Mouse (Mus musculus) forebrain, embryonic 11.5 days (tissue): ENCODE measurements at regions not wholly inside any gene's neighbourhood (a gene's known extent, or its start where the extent isn't known, plus 50 kb on each side); places are given as distances from the start of the nearest gene placed in this dataset.

Source experiments
- ATAC-seq: fragments of 200-750 bp; cut with Nextera tagmentation; replicated peaks from 2 replicates; pipeline ENCODE4 v1.8.0; 2017; ENCODE audit warnings: moderate TSS enrichment; ENCODE audit not compliant: low FRiP score
- DNase-seq: peaks from one replicate; pipeline ENCODE4 v3.0.0-alpha.2; 2017; ENCODE audit warnings: low spot score
- H3K27ac ChIP-seq: fragments of 300-500 bp; sonication (generic); 2 replicates; pipeline ENCODE4 v1.5.1; 2014; ENCODE audit warnings: low read depth, low read length
- H3K27me3 ChIP-seq: fragments of 300-500 bp; sonication (generic); 2 replicates; pipeline ENCODE4 v1.6.1; 2014; ENCODE audit warnings: mild to moderate bottlenecking, low read length, mixed read lengths; ENCODE audit not compliant: control insufficient read depth, insufficient read depth
- H3K36me3 ChIP-seq: fragments of 300-500 bp; sonication (generic); 2 replicates; pipeline ENCODE4 v1.6.1; 2014; ENCODE audit warnings: mild to moderate bottlenecking, low read length, moderate library complexity, mixed read lengths; ENCODE audit not compliant: control insufficient read depth, insufficient read depth
- H3K4me1 ChIP-seq: fragments of 300-500 bp; sonication (generic); replicated peaks from 2 replicates; pipeline ENCODE4 v1.6.1; 2014; ENCODE audit warnings: low read length, mixed read lengths; ENCODE audit not compliant: control insufficient read depth, insufficient read depth
- H3K4me2 ChIP-seq: fragments of 300-500 bp; sonication (generic); 2 replicates; pipeline ENCODE4 v1.6.1; 2014; ENCODE audit warnings: low read depth, mild to moderate bottlenecking, low read length, moderate library complexity, mixed read lengths; ENCODE audit not compliant: severe bottlenecking
- H3K4me3 ChIP-seq: fragments of 300-500 bp; sonication (generic); 2 replicates; pipeline ENCODE4 v1.5.1; 2014; ENCODE audit warnings: low read depth, low read length
- H3K9ac ChIP-seq: fragments of 300-500 bp; sonication (generic); 2 replicates; pipeline ENCODE4 v1.6.1; 2014; ENCODE audit warnings: low read length
- H3K9me3 ChIP-seq: fragments of 300-500 bp; sonication (generic); 2 replicates; pipeline ENCODE4 v1.6.1; 2016; ENCODE audit warnings: low read length, mixed read lengths; ENCODE audit not compliant: control insufficient read depth
- WGBS: fragments of 180-500 bp; shearing (Covaris S2); extraction: QIAGEN DNeasy Blood & Tissue Kit; methylation state at CpG from one replicate; pipeline ENCODE4 v1.1.7; 2014; 5-methylcytosine and 5-hydroxymethylcytosine counted together

DNA sequence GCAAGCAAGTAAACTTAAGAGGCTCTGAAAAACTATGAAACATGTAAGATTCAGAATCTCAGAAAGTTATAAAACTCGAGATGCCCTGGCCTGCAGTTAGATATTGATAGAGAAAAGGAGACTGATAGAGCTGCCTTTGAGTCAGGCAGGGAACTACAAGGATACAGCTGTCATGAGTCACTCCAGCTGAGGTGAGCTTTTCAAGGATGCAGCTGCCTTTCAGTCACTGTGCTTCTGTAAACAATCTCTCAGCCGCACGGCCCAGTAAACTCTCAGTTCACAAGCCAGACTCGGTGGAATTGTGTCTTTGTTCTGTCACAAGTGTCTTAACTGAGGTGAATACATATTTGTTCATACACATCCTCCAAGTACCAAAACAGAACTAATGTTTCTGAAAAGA is 334.9 kb upstream of the Rsrc1 start:
- Histone ChIP-seq H3K4me3 (no peak overlapping the region), H3K27ac (no peak overlapping the region), H3K27me3 (no peaks in the 10 kb centered on the region), H3K36me3 (no peaks in the 10 kb centered on the region), H3K4me1 (no peaks in the 10 kb centered on the region), H3K4me2 (no peak overlapping the region), H3K9ac (no peak overlapping the region), H3K9me3 (no peaks in the 10 kb centered on the region)
- no peak for ATAC-seq
- DNase-seq: no peak
- WGBS: 64% methylated on average over 4 of the region's 4 CpGs

DNA sequence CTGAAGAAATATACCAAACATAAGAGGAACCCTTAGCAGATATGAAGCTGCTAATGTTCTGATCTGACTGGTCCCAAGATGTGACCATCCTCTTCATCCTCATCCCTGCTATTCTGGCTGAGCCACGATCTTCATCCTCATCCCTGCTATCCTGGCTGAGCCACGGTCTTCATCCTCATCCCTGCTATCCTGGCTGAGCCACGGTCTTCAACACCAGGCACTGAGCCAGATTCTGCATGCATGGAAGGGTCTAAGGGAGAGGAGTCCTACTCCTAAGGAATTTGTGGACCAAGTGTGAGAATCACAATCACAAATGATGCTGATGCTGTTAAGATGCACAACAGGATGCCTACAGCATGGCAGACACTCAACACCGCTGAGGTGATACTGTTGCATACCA is 331.9 kb upstream of the Rsrc1 start:
- no peak overlapping the region for H3K4me3 ChIP-seq
- no peak for DNase-seq
- no peaks in the 10 kb centered on the region for H3K9me3 ChIP-seq
- H3K9ac ChIP-seq: no peak overlapping the region
- no peak overlapping the region for H3K27ac ChIP-seq
- H3K36me3 ChIP-seq: no peaks in the 10 kb centered on the region
- H3K27me3 ChIP-seq: no peaks in the 10 kb centered on the region
- H3K4me2 ChIP-seq: no peak overlapping the region
- no peaks in the 10 kb centered on the region for H3K4me1 ChIP-seq
- no peak for ATAC-seq
- WGBS: 91% methylated on average over 4 of the region's 4 CpGs

DNA sequence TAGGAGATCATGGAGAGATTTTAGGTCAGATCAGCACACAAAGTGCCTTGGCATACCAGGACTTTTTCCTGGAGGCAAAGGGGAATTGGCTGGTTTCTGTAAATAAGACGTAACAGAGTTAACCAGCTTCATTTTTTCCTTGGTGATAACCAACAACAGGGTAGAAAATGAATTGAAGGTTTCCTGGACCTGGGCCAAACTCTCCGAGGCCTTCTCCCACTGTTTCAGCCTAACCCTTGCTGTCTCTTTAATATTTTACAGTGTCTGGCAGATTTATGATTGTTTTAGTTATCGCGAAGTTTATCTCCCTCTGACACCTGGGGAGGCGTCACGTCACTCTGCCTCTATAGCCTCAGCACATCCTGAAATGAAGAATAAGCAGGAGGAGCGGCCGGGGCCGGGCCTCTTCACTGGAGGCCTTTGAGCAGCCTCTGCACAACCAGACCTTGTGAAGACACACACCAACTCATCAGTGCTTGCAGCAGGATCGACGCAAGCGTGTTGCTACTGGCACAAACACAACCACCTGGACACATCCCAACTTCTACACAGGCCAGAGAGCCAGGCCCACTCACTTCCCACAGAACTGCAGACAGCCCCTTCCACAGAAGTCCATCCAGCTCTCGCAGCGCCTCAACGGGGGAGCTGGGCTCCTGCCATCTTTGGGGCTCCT is 331.0 kb upstream of the Rsrc1 start:
- H3K27ac ChIP-seq: no peak overlapping the region
- WGBS: 92% methylated on average over 15 of the region's 15 CpGs
- no peak for ATAC-seq

DNA sequence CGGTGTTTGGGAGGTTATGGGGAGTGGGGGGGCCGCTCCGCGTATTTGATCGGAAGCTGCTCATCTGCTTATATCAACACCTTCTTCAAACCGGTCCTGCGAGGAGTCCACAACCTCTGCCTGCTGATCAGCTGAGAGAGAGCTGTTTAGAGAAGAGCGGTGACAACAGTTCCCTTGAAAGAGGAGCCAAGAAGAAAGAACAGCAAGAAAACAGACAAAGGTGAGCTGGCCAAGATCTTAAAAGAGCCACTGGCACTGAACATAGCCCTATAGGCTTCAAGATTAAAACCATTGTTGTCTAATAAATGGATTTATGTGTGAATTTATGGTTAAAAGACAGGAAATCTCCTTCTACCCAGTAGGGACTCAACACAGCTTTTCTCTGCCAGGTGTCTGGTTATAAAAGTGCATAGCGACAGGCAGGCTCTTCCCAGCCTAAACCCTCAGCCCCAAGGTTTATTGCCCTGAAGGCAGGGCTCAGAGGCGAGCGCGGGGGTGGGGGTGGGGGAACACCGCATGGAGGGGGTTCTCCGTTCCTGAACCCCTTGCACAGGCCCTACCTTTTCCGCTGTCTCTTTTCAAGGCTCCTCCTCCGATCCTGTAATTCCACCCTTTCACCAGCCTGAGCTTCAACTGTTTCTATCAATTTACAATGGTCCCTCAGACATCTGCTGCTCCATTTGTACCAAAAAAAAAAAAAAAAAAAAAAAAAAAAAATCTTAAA is 330.3 kb upstream of the Rsrc1 start:
- H3K4me2 ChIP-seq: no peak overlapping the region
- no peak overlapping the region for H3K27ac ChIP-seq
- no peak overlapping the region for H3K4me3 ChIP-seq
- no peaks in the 10 kb centered on the region for H3K27me3 ChIP-seq
- no peak overlapping the region for H3K9ac ChIP-seq
- H3K4me1 ChIP-seq: no peaks in the 10 kb centered on the region
- H3K36me3 ChIP-seq: no peaks in the 10 kb centered on the region
- no peaks in the 10 kb centered on the region for H3K9me3 ChIP-seq
- no peak for DNase-seq
- WGBS: 70% methylated on average over 16 of the region's 16 CpGs
- no peak for ATAC-seq

More for the DNA sequence above, 331.0 kb upstream of the Rsrc1 start:
- Histone ChIP-seq H3K4me1 (no peaks in the 10 kb centered on the region), H3K27me3 (no peaks in the 10 kb centered on the region), H3K4me3 (no peak overlapping the region), H3K36me3 (no peaks in the 10 kb centered on the region), H3K4me2 (no peak overlapping the region), H3K9ac (no peak overlapping the region), H3K9me3 (no peaks in the 10 kb centered on the region)
- no peak for DNase-seq

DNA sequence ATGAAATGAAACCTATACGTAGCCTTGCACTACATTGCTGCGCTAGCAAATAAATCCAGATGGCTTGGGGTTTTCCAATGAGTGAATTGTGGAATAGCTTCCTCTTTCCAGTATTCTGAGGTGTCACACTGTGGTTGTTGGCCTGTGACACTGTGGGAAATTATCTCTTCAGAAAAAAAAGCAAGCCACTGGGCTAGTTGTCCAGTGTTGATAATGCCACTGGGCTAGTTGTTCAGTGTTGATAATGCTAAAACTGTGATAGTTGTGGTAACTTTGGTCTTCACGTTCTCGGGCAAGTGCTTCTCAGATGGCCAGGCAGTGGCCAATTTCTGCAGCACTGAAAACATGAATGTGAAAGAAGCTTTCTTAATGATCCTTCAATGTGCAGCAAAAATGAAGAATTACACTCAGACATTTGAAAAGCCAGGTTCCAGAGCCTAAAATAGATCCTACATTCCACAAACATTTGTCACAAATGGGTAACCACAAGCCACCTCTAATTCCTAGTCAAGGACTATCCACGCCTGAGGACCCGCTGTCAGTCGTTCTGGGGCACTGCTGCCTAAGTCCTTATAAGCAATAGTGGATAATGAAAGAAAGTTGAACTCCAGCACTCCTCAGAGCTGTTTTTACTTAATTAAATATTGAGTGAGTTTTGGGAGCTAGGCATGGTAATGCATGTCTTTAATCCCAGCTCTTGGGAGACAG is 328.9 kb upstream of the Rsrc1 start:
- Histone ChIP-seq H3K27me3 (no peaks in the 10 kb centered on the region), H3K27ac (no peak overlapping the region), H3K9me3 (no peaks in the 10 kb centered on the region), H3K36me3 (no peaks in the 10 kb centered on the region), H3K4me3 (no peak overlapping the region), H3K9ac (no peak overlapping the region), H3K4me1 (no peaks in the 10 kb centered on the region), H3K4me2 (no peak overlapping the region)
- ATAC-seq (no peak), DNase-seq (no peak)
- 92% methylated on average over 7 of the region's 7 CpGs for WGBS

DNA sequence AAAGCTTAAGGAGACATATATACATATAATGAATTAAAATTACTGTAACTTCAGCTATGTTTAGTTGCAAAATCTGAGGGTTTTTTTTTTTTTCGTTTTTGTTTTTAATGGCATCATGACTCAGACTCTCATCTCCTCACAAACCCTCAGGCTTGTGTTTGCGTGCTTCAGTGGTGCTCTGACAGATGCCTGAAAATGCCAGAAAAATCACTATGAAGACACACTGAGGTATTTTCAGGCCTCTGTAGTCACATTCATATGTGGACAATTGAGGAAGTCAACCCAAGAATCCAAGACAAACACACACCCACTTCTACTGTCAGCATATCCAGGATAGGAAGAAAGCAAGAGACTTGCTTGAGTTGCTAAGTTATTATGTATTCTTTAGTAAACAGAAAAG is 327.2 kb upstream of the Rsrc1 start:
- H3K36me3 ChIP-seq: no peaks in the 10 kb centered on the region
- H3K9me3 ChIP-seq: no peaks in the 10 kb centered on the region
- H3K4me2 ChIP-seq: no peak overlapping the region
- H3K9ac ChIP-seq: no peak overlapping the region
- no peak overlapping the region for H3K4me3 ChIP-seq
- no peak for DNase-seq
- 94% methylated on average over 2 of the region's 2 CpGs for WGBS
- ATAC-seq: no peak
- H3K4me1 ChIP-seq: no peaks in the 10 kb centered on the region
- H3K27me3 ChIP-seq: no peaks in the 10 kb centered on the region
- no peak overlapping the region for H3K27ac ChIP-seq

DNA sequence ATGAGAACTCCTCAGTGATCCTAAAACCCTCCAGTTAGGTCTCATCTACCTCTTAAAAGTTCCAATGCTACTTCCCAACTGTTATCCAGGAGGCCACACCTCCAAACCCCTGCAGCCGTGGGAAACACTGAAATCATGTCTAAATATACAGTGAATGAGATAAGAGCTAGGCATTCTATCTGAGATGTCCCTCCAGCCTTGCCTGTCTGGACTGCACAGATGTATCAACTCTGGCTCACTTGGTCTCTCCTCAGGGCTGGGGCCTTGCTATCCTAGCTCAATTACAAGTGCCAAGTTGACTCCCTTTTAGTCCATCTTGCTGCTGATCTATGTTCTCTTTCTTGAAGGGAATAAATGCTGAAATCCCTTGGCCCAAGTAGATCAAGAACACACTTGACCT is 326.3 kb upstream of the Rsrc1 start:
- Histone ChIP-seq H3K36me3 (no peaks in the 10 kb centered on the region), H3K27ac (no peak overlapping the region), H3K9ac (no peak overlapping the region), H3K4me3 (no peak overlapping the region), H3K4me1 (no peaks in the 10 kb centered on the region), H3K9me3 (no peaks in the 10 kb centered on the region), H3K4me2 (no peak overlapping the region), H3K27me3 (no peaks in the 10 kb centered on the region)
- WGBS: 89% methylated on average over 1 of the region's 1 CpGs
- no peak for DNase-seq
- no peak for ATAC-seq

DNA sequence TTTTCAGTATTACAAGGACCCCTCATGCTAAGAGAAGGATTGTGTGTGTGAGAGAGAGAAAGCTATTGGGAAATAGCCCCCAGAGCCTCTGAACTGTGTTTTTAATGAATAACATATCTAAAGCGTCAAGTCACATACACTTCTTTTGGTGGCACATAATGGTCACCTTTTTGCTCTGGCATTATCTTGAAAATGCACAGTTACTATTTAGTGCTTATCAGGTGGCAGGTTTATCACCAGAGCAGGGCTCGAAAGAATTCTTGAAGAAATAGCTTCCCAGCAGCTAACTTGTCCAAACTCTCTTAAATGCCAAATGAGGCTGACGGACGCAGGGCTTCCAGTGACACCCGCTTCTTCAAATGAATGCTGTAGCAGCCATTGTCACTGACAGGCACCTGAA is 324.7 kb upstream of the Rsrc1 start:
- no peak for ATAC-seq
- 88% methylated on average over 5 of the region's 5 CpGs for whole genome bisulfite sequencing

More for the DNA sequence above, 324.7 kb upstream of the Rsrc1 start:
- DNase-seq: no peak
- no peaks in the 10 kb centered on the region for H3K9me3 ChIP-seq
- H3K4me2 ChIP-seq: no peak overlapping the region
- no peaks in the 10 kb centered on the region for H3K36me3 ChIP-seq
- no peak overlapping the region for H3K9ac ChIP-seq
- no peaks in the 10 kb centered on the region for H3K27me3 ChIP-seq
- H3K4me1 ChIP-seq: no peaks in the 10 kb centered on the region
- H3K27ac ChIP-seq: no peak overlapping the region
- H3K4me3 ChIP-seq: no peak overlapping the region
